Mouse (Mus musculus) ES-Bruce4 (cell line): ENCODE measurements at regions not wholly inside any gene's neighbourhood (a gene's known extent, or its start where the extent isn't known, plus 50 kb on each side); places are given as distances from the start of the nearest gene placed in this dataset.

ENCODE experiments used
- CTCF ChIP-seq: IDR thresholded peaks from one replicate; pipeline ENCODE4 v1.8.1; 2011; ENCODE audit warnings: low read depth, low read length
- POLR2A ChIP-seq: IDR thresholded peaks from one replicate; pipeline ENCODE4 v1.8.1; 2011; ENCODE audit warnings: low read length; ENCODE audit not compliant: insufficient read depth

DNA sequence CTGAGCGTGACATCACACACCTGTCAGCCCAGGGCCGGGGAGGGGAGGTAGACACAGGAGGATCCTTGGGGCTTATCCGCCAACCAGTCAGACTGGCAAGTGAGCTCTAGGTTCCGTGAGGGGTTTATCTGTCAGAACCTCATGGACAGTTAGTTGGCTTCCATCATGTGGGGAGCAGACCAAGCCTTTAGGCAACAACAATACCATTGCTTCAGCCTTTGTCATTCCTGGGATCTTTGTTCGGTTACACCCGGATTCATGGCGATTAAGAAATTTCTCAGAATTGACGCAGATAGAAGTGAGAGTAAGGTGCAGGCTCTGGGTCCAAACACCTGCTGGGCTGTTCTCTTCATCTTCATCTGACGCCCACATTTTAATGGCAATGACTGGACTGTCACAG, 131.4 kb downstream of the Bcl2l11 start:
- TF ChIP-seq POLR2A, result no peak
- TF ChIP-seq CTCF, result no peak
